Mouse (Mus musculus) monocyte, adult 2 months (primary cell): Measurements from ENCODE around the gene Farp1.

Experiments used
- DNase-seq, 2 experiments: peaks; one replicate each; pipeline ENCODE4 v3.0.0; 2022; ENCODE audit warnings: low spot score in 2 of 2, low read depth in 1 of 2

The Farp1 gene

DNA sequence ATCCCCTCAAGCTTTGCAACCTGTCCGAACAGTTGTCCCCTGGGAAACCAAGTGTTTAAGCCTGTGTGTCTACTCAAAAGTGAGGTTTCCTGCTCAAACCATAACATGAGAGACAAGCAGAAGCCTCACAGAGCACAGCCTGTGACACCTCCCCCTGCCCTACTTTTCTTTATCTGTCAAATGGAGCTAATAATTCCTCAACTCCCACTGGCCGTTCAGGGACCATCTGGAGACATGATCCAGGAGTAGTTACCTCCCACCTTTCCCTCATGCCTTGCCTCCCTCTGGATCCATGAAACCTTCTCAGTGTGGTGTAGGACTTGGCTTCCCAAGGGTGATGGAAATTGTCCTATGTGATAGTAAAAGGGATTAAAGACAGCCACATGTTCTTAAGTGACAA is 109.5 kb downstream of the Farp1 start:
- DNase-seq: no peak

DNA sequence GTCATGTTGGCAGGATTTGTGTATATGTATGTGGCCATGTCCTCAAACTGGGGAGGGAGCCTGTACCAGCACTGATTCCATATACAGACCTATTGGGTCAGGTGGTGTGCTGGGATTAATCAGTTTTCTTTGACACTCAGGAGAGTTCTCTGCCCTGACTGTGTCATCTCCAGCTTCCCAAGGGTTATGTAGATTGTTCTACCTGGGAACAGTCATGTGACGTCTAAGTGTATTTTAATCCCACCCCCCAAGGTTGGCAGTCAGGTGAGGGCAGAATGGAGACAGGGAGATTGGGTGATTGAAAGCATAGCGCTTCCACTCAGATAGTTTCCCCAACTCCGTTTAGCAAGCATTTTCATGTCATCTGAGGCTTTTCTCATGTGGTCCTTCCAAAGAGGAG is 110.3 kb downstream of the Farp1 start:
- DNase-seq: no peak

DNA sequence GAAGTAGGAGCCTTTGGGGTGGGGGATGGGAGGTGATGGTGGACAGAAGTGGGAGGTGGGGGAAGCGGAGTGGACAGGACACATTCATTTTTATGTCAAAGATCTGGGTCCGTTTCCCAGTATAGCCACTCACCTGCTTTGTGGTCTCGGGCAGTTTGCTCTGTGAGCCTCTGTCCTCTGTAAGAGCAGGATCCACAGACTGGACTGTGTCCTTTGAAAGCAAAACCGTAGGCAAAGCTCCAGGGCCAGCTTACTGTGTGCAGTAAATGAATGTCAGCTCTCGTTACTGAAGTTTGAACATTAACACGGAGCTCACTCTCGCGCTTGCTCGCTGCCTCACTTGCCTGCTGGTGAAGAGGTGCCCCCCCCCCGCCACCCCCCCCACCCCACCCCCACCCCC is 110.7 kb downstream of the Farp1 start:
- DNase-seq: no peak

DNA sequence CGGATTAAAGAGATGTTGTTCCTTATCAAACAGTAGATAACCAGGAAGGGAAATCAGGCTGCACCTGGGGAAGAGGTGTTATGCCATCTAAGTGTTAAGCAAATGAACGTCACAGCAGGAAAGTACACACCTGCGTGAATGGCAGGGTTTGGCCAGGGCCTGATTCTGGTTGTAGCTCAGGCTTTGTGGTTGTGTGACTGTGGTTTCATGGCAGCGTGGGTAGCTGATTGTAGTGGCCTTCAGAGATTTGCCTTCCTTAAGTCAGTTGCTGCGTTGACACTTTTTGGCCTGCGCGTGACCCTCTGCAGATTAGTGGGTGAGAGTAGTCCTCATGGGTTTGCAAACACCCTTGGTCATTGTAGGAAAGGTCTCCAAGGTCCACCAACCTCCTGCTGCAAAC is 111.2 kb downstream of the Farp1 start:
- DNase-seq: no peak

DNA sequence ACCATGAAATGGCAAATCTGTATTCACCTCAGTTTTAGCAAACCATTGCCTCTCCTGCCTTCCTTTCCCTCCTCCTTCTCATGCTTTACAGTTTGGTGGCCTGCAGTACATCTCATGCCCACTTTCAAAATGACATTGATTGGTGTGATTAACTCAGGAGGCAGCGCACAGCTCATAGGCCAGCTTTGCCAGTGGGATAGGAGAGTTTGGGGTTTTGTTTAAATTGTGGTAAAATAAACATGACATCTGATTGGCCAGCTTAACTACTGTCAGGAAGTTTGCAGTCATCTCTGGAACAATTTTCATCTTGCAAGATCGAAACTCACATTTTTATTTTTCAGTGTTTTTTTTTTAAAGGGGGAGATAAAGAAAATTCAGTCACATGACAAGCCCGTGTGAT is 112.0 kb downstream of the Farp1 start:
- DNase-seq: no peak

DNA sequence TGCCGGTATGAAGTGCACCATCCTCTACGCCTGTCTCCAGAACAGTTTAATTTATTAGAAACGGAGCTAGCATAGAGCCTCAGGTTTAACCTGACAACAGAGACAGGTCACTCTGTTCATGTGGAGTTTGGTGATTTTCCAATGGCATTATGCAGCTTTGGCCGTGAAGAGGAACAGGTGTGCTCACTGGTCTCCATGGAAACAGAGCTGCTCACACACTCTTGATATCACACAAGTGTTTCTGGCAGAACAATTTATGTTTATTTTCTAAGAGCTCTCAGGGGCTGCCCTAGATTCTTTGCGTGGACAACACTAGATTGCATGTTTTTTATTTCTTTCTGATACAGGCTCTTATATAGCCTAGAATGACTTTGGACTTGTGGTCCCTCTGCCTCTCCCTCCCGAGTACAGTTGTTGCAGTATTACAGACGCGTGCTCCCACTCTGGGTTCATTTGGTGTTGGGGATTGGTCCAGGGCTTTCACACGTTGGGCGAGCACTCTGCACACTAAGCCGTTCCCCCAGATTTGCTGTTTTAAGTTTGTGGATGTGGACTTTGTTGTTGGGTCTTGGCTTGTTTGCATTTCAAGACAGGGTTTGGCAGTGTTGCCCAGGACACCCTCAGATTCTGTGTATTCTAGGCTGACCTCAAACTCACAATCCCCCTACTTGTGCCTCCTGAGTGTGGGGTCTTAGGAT is 113.2 kb downstream of the Farp1 start:
- no peak for DNase-seq

DNA sequence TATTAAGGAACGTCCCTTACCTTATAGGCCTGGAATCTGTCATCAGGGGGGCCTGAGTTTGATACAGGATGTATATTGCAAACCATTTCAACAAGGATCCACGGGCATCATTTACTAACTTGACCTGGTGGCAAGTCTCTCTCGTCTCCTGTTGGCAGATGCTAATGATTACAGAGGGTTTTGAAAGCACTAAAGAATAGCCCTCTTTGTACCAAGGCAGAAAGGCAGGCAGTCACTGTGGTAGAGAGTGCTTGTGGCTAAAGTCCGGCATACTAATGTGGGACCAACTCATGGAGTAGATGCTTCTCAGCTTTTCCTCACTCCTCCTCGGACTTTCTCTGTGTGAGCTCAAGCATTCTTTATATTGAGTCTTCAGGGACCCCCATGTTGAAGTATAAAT is 115.0 kb downstream of the Farp1 start:
- no peak for DNase-seq

DNA sequence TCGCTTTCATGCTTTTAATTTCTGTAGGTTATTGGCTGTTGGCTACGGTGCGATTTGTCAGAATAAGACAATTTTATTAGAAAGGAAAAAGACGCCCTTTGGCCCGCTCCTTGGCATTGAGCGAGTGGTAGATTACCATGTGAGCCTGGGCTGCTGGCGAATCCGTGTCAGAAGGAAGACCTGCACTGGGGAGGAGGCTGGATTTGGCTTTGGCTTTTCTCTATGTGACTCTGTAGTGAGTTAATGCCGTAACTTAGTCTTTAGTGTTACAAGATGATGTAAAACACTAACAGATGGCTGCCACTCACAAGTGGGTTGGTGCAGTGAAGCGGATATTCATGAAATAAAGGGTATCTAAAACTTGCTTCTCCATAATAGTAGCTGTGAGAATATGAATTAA is 116.8 kb downstream of the Farp1 start:
- DNase-seq: no peak

DNA sequence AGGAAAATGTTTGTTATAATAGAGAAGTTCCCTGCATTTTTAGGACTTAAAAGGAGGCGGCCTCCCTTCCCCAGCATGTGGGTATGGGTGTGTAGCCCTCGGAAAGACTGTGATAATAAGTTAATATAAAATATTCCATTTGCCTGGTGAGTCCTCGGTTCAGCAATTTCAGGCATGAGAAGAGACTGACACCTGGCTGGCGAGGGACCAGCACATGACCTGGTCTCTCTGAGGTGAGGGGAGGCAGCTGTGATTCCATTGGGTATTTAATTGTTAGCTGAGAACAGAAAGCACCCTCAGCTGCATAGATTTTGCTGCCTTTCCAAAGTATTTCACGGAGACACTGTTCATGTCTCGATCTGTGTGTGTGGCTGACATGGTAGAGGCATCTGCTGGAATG is 117.8 kb downstream of the Farp1 start:
- DNase-seq: no peak

DNA sequence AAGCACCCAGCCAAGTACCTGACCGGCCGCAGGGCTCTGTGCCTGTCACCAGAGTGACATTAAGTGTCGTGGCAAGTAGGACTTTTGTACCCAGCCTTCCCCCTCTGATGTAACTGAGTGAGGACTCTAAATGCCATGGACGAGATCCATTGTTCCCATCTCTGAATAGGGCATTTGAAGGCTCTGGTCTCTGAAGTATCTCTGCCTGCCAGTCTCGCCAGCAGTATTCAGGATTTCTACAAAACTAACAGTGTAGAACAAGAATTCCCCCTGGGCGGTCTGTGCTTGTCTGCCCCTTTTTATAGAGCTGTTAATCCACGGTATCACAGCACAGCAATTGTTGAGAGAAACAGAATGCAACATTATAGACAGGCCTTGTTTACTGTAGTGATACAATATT is 118.3 kb downstream of the Farp1 start:
- no peak for DNase-seq

DNA sequence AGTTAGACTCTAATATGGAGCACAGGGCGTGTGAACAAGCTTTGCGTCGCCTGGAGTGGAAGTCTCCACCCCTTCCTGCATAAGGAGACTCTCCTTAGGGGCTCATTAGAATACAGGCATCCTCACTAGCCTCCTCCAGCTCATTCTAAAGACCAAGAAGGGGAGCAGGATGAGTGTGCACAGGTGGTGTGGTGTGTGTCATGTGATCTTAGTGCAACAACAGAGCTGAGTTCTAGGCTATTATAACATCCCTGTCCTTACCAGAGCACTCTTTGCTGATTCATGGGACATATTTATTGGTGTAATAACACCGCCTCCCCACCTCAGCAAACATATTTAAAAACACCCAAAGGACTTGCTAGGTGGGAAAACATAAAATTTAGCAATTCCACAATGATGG is 120.2 kb downstream of the Farp1 start:
- DNase-seq: no peak

DNA sequence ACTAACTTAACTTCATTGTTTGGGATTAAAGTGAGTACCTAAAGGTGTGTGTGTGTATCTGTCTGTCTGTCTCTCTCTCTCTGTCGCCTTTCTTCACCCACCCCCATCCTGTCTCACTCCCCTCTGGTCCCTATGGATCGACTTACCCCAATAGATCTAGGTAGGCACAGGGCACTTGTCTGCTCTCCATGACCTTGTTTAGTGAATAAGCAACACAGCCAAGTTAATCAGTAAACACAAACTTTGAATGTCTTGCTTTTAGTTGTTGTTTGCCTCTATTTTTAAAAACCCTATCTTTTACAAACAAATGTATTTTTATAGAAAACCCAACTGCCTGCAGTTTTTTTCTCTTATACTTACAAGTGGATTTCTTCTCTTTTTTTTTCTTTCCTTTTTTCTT is 123.6 kb downstream of the Farp1 start:
- no peak for DNase-seq

DNA sequence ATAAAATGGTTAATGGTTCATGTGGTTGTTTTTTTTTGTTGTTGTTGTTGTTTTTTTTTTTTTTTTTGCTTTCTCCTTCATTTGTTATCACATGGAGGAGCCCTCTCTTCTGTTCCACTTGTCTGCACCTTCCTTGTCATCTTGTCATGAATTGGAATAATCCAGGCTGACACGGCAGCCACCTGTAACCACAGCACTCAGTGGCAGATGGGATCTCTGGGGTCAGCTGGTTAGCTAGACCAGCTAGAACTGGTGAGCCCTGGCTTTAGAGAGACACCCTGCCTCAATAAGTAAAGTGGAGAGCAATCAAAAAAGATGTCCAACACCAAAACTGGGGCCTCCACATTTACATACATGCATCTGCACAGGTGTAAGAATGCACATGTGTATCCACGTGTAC is 127.8 kb downstream of the Farp1 start:
- DNase-seq: no peak

DNA sequence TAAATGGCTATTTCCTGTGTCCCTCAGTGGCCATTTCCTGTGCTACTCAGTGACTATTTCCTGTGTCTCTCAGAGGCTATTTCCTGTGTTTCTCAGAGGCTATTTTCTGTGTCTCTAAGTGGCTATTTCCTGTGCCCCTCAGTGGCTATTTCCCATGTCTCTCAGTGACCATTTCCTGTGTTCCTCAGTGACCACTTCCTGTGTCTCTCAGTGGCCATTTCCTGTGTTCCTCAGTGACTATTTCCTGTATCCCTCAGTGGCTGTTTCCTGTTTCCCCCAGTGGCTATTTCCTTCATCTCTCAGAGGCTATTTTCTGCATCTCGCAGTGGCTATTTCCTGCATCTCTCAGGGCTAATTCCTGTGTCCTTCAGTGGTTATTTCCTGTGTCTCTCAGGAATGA is 129.9 kb downstream of the Farp1 start:
- DNase-seq: no peak

DNA sequence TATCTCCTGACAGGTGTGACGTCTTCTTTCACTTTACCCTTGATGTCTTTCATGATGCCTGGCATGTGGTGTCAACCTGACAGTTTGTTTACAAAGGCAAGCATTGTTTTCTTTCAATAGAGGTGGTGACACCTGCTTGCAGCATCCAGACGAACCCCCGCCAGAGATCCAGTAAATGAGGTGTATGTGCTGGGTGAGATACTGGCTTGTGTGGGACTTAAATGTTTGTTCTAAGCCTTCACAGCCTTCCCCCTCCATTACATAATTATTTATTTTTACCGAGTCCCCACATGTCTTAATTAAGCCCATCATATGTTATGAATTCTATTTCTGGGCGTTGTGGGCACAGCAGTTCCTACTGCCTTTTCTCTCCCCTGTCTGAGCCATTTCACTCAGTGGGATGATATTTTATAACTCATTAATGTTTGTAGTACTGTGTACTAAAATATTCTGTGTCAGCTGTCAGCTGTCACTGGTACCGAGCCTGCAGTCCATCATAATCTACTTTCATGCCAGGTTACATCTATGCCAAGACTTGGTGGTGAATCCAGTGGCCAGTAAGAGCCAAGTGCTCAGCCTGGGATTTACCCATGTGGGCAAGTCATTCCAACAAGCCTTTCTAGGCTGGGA is 130.5 kb downstream of the Farp1 start:
- DNase-seq: no peak

DNA sequence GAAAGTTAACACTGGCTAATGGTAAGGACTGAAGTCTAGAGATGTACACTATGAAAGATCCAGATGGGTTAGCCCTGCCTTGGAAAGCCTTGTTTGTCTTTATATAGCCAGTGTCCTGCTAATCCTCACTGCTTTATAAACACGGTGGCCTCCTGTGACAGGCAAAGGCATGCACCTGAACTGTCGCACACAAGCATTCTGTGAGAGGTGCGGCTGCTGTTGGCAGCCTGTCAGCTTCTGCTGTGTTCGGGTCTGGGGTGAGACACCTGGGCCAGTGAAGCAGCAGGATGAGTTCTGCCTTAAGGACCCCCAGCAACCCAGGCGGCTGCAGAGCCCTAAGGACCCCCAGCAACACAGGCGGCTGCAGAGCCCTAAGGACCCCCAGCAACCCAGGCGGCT is 131.0 kb downstream of the Farp1 start:
- DNase-seq: no peak

DNA sequence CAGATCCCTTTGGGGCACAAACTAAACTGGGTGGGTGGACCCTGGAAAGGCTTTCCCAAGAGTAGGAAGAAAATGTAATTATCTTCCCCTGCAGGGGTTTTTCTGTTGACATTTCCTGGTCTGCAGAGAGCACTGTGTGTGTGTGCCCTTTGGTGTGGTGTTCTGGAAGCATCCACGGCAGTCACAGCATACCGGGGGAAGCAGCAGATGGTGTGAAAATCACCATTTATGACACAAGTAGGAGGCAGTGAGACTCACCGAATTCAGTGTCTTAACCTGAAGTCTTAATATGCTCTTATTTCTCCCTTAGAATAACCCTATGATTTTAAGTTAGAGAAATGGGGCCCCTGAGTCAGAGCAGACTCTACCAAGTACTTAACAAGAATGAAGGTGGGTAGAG is 133.7 kb downstream of the Farp1 start:
- no peak for DNase-seq

DNA sequence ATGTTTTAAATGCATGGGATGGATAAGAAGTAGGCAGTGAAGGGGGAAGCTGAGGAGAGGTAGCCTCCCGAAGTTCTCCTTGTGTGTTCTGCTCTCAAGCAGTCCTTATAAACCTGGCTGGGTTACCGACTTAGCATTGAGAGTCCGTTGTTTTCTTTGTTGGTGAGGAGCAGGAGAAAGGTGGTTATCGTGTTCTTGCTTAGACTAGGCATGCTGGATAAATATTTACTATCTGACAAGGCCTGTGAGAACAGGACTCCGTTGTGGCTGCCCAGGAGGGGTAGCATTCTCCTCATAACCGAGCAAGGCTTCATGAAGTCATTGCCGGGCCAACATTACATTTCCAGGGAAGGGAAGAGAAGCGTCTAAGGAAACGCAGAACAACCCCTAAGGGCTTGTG is 135.3 kb downstream of the Farp1 start:
- DNase-seq: no peak

DNA sequence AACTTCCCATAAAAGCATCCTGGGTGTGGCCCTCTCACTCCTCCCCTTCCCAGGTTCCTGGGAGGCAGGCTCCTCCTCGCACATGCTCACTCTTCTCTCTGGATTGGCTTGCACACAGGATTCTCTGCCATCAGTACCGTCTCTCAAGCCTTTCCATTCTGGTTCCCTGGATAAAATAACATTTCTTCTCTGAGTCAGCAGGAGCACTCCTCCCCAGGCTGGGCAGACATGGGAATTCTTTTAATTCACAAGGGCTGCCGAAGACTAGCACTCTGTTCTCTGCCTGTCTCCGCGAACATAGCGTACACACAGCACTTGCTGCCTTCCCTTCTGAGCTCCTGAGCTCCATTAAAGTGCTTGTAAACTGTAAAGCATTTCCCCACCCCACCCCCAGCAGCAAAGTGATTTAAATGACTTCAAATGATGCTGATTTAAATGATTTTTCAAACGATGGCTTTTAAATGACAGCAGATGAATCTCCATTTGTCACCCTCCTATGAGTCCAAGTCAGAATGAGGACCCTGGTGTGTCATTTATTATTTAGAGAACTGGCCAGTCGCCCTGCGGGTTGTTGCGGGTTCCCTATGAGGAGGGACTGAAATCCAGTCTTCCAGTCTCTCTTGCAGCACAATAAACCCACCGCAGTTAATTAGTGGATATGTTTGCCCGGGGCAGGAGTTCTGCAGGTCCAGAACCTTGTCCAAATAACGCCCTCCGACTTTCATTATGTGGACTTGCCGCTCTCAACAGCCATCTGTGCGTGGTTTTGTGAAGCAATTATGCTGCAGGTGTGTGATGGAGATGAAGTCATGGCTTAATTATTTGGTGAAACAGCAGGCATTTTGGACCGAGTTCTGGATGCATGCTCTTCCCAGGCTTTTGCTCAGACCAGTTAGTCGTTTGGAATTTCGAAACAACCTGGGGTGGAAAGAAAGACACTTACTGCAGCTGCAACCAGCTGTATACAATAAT is 137.4 kb downstream of the Farp1 start:
- DNase-seq: no peak

DNA sequence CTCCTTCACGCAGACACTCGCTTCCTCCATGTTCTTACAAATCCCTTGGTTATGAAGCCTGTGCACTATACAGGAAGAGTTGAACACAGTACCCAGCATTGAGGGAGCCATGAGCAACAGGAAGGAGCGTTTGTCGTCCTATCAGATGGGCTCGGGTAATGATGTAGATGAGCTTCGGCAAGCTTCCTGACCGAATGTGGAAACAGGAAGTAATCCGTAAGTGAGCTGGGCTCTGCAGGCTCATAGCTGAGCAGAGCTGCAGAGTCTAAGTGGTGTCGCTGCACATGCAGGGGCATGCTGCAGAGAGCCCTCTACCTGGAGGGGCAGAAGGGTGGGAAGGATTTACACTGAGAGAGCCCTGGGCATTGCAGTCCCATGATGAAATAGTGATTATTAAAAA is 140.4 kb downstream of the Farp1 start:
- no peak for DNase-seq

DNA sequence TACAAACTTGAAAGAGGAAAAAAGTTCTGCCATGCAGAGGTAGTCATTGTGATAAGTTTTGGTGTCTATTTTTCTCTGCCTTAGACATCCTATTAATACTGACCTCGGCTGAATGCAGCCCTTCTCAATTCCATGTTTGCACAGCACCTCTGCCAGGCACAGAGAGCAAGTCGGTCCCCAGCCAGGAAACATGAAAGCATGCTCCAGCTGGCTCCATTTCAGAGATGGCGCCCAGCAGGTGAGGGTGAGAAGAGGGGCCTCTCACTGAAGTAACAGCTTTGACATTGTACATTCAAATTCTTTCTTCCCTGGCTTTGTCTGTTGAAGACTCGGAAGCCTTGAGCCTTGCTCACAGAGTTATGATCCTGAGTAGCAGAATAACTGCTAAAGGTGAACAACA is 140.9 kb downstream of the Farp1 start:
- DNase-seq: no peak

DNA sequence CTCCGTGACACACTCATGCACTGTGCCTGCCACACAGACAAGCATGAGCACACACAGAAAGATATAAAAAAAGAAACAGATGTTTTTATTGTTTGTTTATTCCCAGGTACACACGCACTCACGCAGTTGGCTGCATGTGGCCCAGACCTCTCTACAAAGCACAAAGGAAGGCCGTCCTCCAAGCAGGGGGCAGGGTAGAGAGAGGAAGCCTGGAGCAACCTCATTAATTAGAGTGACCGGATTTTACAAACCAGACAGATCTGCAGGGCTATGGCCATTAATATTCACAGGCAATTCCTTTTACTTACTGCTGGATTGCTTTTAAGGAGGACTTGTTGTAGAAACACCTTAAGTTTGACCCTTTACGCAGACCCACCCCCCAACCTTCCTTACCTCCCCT is 142.9 kb downstream of the Farp1 start:
- no peak for DNase-seq
